Mouse (Mus musculus) kidney, postnatal 0 days (tissue): ENCODE results near the gene Krt17. TPM values are rescaled to one million over a fixed set of nuclear protein-coding genes. Genes with fewer than 3 reads are reported as not detected.
"Not testable (repeated sequence)": the region's sequence is repeated elsewhere in the genome, so short reads cannot be mapped to it uniquely, and the experiment has no call there.

ENCODE experiments used
- ATAC-seq: fragments of 200-750 bp; cut with Nextera tagmentation; replicated peaks from 2 replicates; pipeline ENCODE4 v1.8.0; 2017; ENCODE audit warnings: low read depth, moderate number of reproducible peaks, moderate TSS enrichment, moderate library complexity; ENCODE audit not compliant: low FRiP score
- DNase-seq: peaks from one replicate; pipeline ENCODE4 v3.0.0-alpha.2; 2016; ENCODE audit warnings: low spot score
- H3K27ac ChIP-seq: fragments of 300-500 bp; sonication (generic); 2 replicates; pipeline ENCODE4 v1.5.1; 2014; ENCODE audit warnings: mild to moderate bottlenecking
- H3K27me3 ChIP-seq: fragments of 300-500 bp; sonication (generic); 2 replicates; pipeline ENCODE4 v1.6.1; 2014; ENCODE audit warnings: low read length, mixed read lengths; ENCODE audit not compliant: insufficient read depth
- H3K36me3 ChIP-seq: fragments of 300-500 bp; sonication (generic); 2 replicates; pipeline ENCODE4 v1.6.1; 2014; ENCODE audit warnings: low read length, mixed read lengths; ENCODE audit not compliant: insufficient read depth
- H3K4me1 ChIP-seq: fragments of 300-500 bp; sonication (generic); replicated peaks from 2 replicates; pipeline ENCODE4 v1.6.1; 2014; ENCODE audit warnings: antibody characterized with exemption, low read length, mixed read lengths; ENCODE audit not compliant: insufficient read depth
- H3K4me2 ChIP-seq: fragments of 300-500 bp; sonication (generic); 2 replicates; pipeline ENCODE4 v1.6.1; 2014; ENCODE audit warnings: mild to moderate bottlenecking, low read length, moderate library complexity, mixed read lengths
- H3K4me3 ChIP-seq: fragments of 300-500 bp; sonication (generic); replicated peaks from 2 replicates; pipeline ENCODE4 v1.5.1; 2014; ENCODE audit warnings: low read depth, low read length
- H3K9ac ChIP-seq: fragments of 300-500 bp; sonication (generic); 2 replicates; pipeline ENCODE4 v1.6.1; 2014; ENCODE audit warnings: low read depth, low read length
- H3K9me3 ChIP-seq: fragments of 300-500 bp; sonication (generic); replicated peaks from 2 replicates; pipeline ENCODE4 v1.6.1; 2016; ENCODE audit warnings: low read length, inconsistent platforms, mixed read lengths
- CTCF ChIP-seq: IDR thresholded peaks from 2 replicates; pipeline ENCODE4 v1.5.1; 2016; ENCODE audit warnings: antibody characterized with exemption, low read depth, mild to moderate bottlenecking, moderate library complexity
- WGBS: fragments of 180-500 bp; shearing (Covaris S2); extraction: QIAGEN DNeasy Blood & Tissue Kit; methylation state at CpG from one replicate; pipeline ENCODE4 v1.1.7; 2014; 5-methylcytosine and 5-hydroxymethylcytosine counted together
- polyA plus RNA-seq: library from polyadenylated mRNA; unstranded; fragments of >200 nt; fragmentation: Nextera tagmentation; extraction: Ambion mirVana; gene quantifications from 2 replicates; pipeline ENCODE4 v1.2.1, GENCODE M21; 2015

Gene Krt17
- polyA plus RNA-seq, 1 experiment from 2014 or later, result 0.12 TPM

- H3K9me3 ChIP-seq, result no peaks in the 10 kb centered on the region
- H3K27ac ChIP-seq, result no peak overlapping the region
- no peaks in the 10 kb centered on the region for H3K4me1 ChIP-seq
- DNase-seq (no peak), ATAC-seq (no peak)
- H3K4me2 ChIP-seq, result no peak overlapping the region
- TF ChIP-seq CTCF, result no peak
- no peak overlapping the region for H3K4me3 ChIP-seq
- 93% methylated on average over 6 of the region's 6 CpGs for WGBS
- no peak overlapping the region for H3K9ac ChIP-seq
- H3K36me3 ChIP-seq, result no peaks in the 10 kb centered on the region
- H3K27me3 ChIP-seq, result no peaks in the 10 kb centered on the region
Observed at GRCm38 (mm10) chr11:100255514-100255913, 5.3 kb downstream of the Krt17 start.

DNA sequence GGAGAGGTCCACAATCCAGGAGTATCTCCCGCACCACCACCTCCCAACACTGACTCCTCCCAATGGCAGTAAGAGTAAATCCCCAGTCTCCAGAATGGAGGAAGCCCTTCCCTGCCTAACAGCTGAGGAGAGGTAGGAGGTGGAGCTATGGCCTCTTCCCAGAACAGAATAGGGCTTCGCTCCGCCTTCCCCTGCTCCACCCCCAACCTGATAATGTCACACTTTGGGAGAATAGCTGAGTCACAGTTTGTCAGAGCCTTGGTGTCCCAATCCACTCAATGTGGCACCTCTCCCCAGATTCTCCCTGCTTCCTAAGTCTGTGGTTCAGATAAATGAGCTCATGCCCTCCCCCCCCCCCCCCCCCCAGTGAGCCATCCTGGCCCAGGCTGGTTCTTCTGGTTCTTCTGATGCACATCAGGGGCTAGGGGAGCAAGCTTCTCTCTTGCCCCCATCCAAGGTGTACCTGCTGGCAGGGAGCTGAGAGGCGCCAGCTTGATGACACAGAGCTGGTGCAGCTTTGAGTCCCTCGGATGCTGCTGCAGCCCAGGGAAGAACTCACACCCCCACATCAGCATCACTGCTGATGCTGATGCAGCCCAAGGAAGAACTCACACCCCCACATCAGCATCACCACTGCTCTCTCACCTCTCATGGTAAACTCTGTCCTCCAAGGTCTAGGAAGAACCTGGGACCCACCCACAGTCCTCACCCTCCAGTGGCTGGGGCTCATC is 6.3 kb downstream of the Krt17 start:
- H3K36me3 ChIP-seq, result no peaks in the 10 kb centered on the region
- no peaks in the 10 kb centered on the region for H3K4me1 ChIP-seq
- no peak overlapping the region for H3K4me3 ChIP-seq
- DNase-seq (no peak), ATAC-seq (no peak)
- 70% methylated on average over 5 of the region's 5 CpGs for WGBS
- H3K27ac ChIP-seq, result no peak overlapping the region
- no peaks in the 10 kb centered on the region for H3K9me3 ChIP-seq
- no peak for TF ChIP-seq CTCF
- H3K27me3 ChIP-seq, result no peaks in the 10 kb centered on the region
- H3K9ac ChIP-seq, result no peak overlapping the region
- no peak overlapping the region for H3K4me2 ChIP-seq

GRCm38 (mm10) chr11:100248852-100249465 is 11.9 kb downstream of the Krt17 start, which contains the start of gene Krt16:
Gene Krt16, minus strand, starts transcription at chr11:100248902.
- Histone ChIP-seq H3K9me3 (no peaks in the 10 kb centered on the region), H3K4me2 (no peak within 1 kb of the TSS), H3K4me3 (no peak within 1 kb of the TSS), H3K27me3 (no peaks in the 10 kb centered on the region), H3K9ac (no peak within 1 kb of the TSS), H3K36me3 (no peaks in the 10 kb centered on the region), H3K27ac (no peak within 1 kb of the TSS), H3K4me1 (no peaks in the 10 kb centered on the region)
- DNase-seq (no peak), ATAC-seq (no peak)
- TF ChIP-seq CTCF, result no peak
- 80% methylated on average over 7 of the region's 7 CpGs for WGBS

DNA sequence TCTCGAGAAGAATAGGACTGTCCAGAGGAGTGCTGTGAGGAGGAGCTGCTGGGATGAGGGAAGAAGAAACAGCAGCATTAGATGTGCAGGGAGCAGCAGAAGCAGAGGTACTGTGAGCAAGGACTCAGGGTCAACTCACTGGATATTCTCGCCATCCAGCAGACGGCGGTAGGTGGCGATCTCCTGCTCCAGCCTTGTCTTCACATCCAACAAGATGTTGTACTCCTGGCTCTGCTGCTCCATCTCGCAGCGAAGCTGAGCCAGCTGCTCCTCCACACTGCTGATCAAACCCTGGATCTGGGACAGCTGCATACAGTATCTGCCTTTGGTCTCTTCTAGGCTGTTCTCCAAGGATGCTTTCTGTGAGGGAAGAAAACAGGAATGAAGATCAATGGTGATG is 14.4 kb downstream of the Krt17 start:
- H3K4me2 ChIP-seq, H3K4me3 ChIP-seq, DNase-seq, H3K9ac ChIP-seq, H3K9me3 ChIP-seq, H3K27me3 ChIP-seq, H3K27ac ChIP-seq, H3K4me1 ChIP-seq, ATAC-seq, H3K36me3 ChIP-seq: not testable (repeated sequence)
- WGBS, result 66% methylated on average over 7 of the region's 7 CpGs

DNA sequence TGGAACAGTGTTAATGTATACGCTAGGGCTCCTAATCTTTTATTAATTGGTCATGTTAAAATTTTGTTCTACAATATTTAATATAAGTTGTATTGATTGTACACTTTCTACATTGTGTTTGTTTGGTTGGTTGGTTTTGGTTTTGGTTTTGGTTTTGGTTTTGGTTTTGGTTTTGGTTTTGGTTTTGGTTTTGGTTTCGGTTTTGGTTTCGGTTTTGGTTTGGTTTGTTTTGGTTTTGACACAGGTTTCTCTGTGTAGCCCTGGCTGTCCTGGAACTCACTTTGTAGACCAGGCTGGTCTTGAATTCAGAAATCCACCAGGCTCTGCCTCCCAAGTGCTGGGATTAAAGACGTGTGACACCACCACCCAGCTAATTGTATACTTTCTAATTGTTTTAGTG is 20.6 kb downstream of the Krt17 start:
- not testable (repeated sequence) for H3K9ac ChIP-seq, H3K4me3 ChIP-seq, H3K36me3 ChIP-seq, H3K9me3 ChIP-seq, DNase-seq, H3K4me2 ChIP-seq, H3K4me1 ChIP-seq, H3K27ac ChIP-seq, ATAC-seq, H3K27me3 ChIP-seq
- WGBS, result 90% methylated on average over 4 of the region's 4 CpGs

GRCm38 (mm10) chr11:100221741-100222140 is 39.1 kb downstream of the Krt17 start:
- Histone ChIP-seq H3K4me2 (no peak overlapping the region), H3K4me1 (no peaks in the 10 kb centered on the region), H3K27ac (no peak overlapping the region), H3K9me3 (no peaks in the 10 kb centered on the region), H3K4me3 (no peak overlapping the region), H3K36me3 (no peaks in the 10 kb centered on the region), H3K9ac (no peak overlapping the region), H3K27me3 (no peaks in the 10 kb centered on the region)
- ATAC-seq (no peak), DNase-seq (no peak)
- 55% methylated on average over 8 of the region's 8 CpGs for WGBS
- no peak for TF ChIP-seq CTCF
